Comparison of ENCODE assay signal across 9 mouse cellular contexts in genomic region chr5:35131773-35132172, GRCm38 (mm10). TPM values are rescaled to one million over a fixed set of nuclear protein-coding genes. Genes with fewer than 3 reads are reported as not detected.
DNase-seq lines count a peak whose midpoint lies in the region; ATAC-seq and TF ChIP-seq lines count a peak whose summit lies in the region.
"Had no signal": no experiment of that assay in that cellular context is flagged by ENCODE, and none has a peak within 500 bp of the region (broad histone marks: within the 10 kb centered on the region; RNA-seq: fewer than 3 reads in every experiment).

No protein-coding gene starts in this region.

- H3K9ac ChIP-seq in forebrain, embryonic 13.5 days, result no peak overlapping the region; the same call in 1 of the 2 replicates
- H3K9ac ChIP-seq: limb, embryonic 15.5 days had no signal

- peak; percentile 87 for TF ChIP-seq CTCF in G1E (IDR thresholded peaks at IDR 0.05; ENCODE audit: low read depth, low read length)

- ATAC-seq in G1E (ENCODE audit: extremely low read depth, insufficient number of reproducible peaks, low FRiP score, poor library complexity, severe bottlenecking), result no peak
- ATAC-seq in cerebellum, adult (ENCODE audit: insufficient number of reproducible peaks, low FRiP score, low TSS enrichment), result peak; percentile 56
- peak; percentile 55 for ATAC-seq in forebrain, embryonic 13.5 days

- H3K27ac ChIP-seq in forebrain, embryonic 13.5 days, result no peak overlapping the region
- H3K27ac ChIP-seq: limb, embryonic 15.5 days had no signal

- DNase-seq in G1E (ENCODE audit: low spot score), result peak; percentile 36
- peak; percentile 94 for DNase-seq in heart, postnatal 4 days
- DNase-seq in layer of hippocampus, adult 9-11 months, result peak; percentile 84
- peak; percentile 82 for DNase-seq in lung, postnatal 25 days (ENCODE audit: low spot score)
- DNase-seq in retina, adult 2 months (ENCODE audit: low read depth, low spot score), result peak; percentile 50
- peak; percentile 73 for DNase-seq in thymus, postnatal 14 days

- no peak overlapping the region for H3K4me3 ChIP-seq in G1E (ENCODE audit: low read depth, low read length)
- H3K4me3 ChIP-seq in forebrain, embryonic 13.5 days, result no peak overlapping the region
- H3K4me3 ChIP-seq: limb, embryonic 15.5 days had no signal

- H3K9me3 ChIP-seq in G1E (replicated peaks), result peaks cover 2% of the 10 kb centered on the region; the same call in 1 of the 2 replicates
- no peaks in the 10 kb centered on the region; the same call in 1 of the 2 replicates for H3K9me3 ChIP-seq in forebrain, embryonic 13.5 days (replicated peaks)
- H3K9me3 ChIP-seq: limb, embryonic 15.5 days had no signal

- no peak overlapping the region for H3K4me2 ChIP-seq in forebrain, embryonic 13.5 days
- H3K4me2 ChIP-seq: limb, embryonic 15.5 days had no signal

- no peaks in the 10 kb centered on the region for H3K4me1 ChIP-seq in G1E (ENCODE audit: insufficient read depth, low read depth, low read length)
- H3K4me1 ChIP-seq in forebrain, embryonic 13.5 days, result peaks cover 14% of the 10 kb centered on the region

- peaks cover 31% of the 10 kb centered on the region for H3K27me3 ChIP-seq in G1E (ENCODE audit: insufficient read depth, low read length)
- H3K27me3 ChIP-seq in forebrain, embryonic 13.5 days, result no peaks in the 10 kb centered on the region
- H3K27me3 ChIP-seq: limb, embryonic 15.5 days had no signal

- 4% methylated on average over 7 of the region's 7 CpGs for WGBS in forebrain, embryonic 13.5 days

- no peaks in the 10 kb centered on the region for H3K36me3 ChIP-seq in G1E (replicated peaks)
- no peaks in the 10 kb centered on the region for H3K36me3 ChIP-seq in forebrain, embryonic 13.5 days (ENCODE audit: poor library complexity, severe bottlenecking)
- H3K36me3 ChIP-seq: limb, embryonic 15.5 days had no signal

RNA-seq across cellular contexts. Expression of gene Lrpap1, which starts 26.2 kb away (rescaled TPM):
- total RNA-seq in G1E (2014; fragmentation: Nextera tagmentation), result 12.4 and 17.5 TPM in 2 replicates
- 42.5 and 44.5 TPM in 2 replicates for total RNA-seq in G1E (2017)
- 10.5 and 20.8 TPM in 2 replicates for polyA plus RNA-seq in G1E (2012)
- 95.2 and 104 TPM in 2 replicates for polyA plus RNA-seq in forebrain, embryonic 13.5 days (2015; fragmentation: Nextera tagmentation; extraction: Ambion mirVana)
- 10 to 100 TPM; 55.8 to 57.1 TPM for total RNA-seq in heart, postnatal 4 days (2021)

Comparison
In these comparisons a context has a peak if more than half of its experiments do, and no peak if none do; other contexts are left out.
1. DNase-seq: peak in every context shown above with its lines; median percentile 94 in heart, postnatal 4 days; 84 in layer of hippocampus, adult 9-11 months; 82 in lung, postnatal 25 days; 73 in thymus, postnatal 14 days; 50 in retina, adult 2 months; 36 in G1E.